Mouse (Mus musculus) midbrain, embryonic 12.5 days (tissue): ENCODE measurements around the gene Dram1. TPM values are rescaled to one million over a fixed set of nuclear protein-coding genes. Genes with fewer than 3 reads are reported as not detected.
A peak's percentile ranks its signal among the peaks of the same experiment; 100 is the strongest.

Experiments used
- ATAC-seq: fragments of 200-750 bp; cut with Nextera tagmentation; 2 replicates; pipeline ENCODE4 v1.8.0; 2017; ENCODE audit warnings: low read depth, moderate TSS enrichment, moderate library complexity; ENCODE audit not compliant: low FRiP score
- H3K27ac ChIP-seq: fragments of 300-500 bp; sonication (generic); replicated peaks from 2 replicates; pipeline ENCODE4 v1.5.1; 2016; ENCODE audit warnings: mild to moderate bottlenecking
- H3K27me3 ChIP-seq: fragments of 300-500 bp; sonication (generic); 2 replicates; pipeline ENCODE4 v1.6.1; 2016; ENCODE audit warnings: mild to moderate bottlenecking
- H3K36me3 ChIP-seq: fragments of 300-500 bp; sonication (generic); 2 replicates; pipeline ENCODE4 v1.6.1; 2016
- H3K4me1 ChIP-seq: fragments of 300-500 bp; sonication (generic); 2 replicates; pipeline ENCODE4 v1.6.1; 2016
- H3K4me2 ChIP-seq: fragments of 300-500 bp; sonication (generic); replicated peaks from 2 replicates; pipeline ENCODE4 v1.6.1; 2016; ENCODE audit warnings: mild to moderate bottlenecking, moderate library complexity
- H3K4me3 ChIP-seq: fragments of 300-500 bp; sonication (generic); 2 replicates; pipeline ENCODE4 v1.5.1; 2016; ENCODE audit warnings: mild to moderate bottlenecking
- H3K9ac ChIP-seq: fragments of 300-500 bp; sonication (generic); replicated peaks from 2 replicates; pipeline ENCODE4 v1.6.1; 2016; ENCODE audit warnings: mild to moderate bottlenecking, moderate library complexity
- H3K9me3 ChIP-seq: fragments of 300-500 bp; sonication (generic); 2 replicates; pipeline ENCODE4 v1.6.1; 2016; ENCODE audit warnings: mild to moderate bottlenecking
- WGBS: fragments of 180-500 bp; shearing (Covaris S2); methylation state at CpG from one replicate; pipeline ENCODE4 v1.1.7; 2016; 5-methylcytosine and 5-hydroxymethylcytosine counted together
- polyA plus RNA-seq: library from polyadenylated mRNA; unstranded; fragments of >200 nt; fragmentation: Nextera tagmentation; extraction: Ambion mirVana; gene quantifications from 2 replicates; pipeline ENCODE4 v1.2.1, GENCODE M21; 2016

The Dram1 gene
- polyA plus RNA-seq, 1 experiment from 2014 or later, result 0.84 TPM

- no peak overlapping the region for H3K4me3 ChIP-seq
- H3K4me2 ChIP-seq, result no peak overlapping the region
- no peak for ATAC-seq
- WGBS, result 77% methylated on average over 1 of the region's 1 CpGs
- H3K36me3 ChIP-seq, result no peaks in the 10 kb centered on the region
- H3K27me3 ChIP-seq, result peaks cover 7% of the 10 kb centered on the region
- no peak overlapping the region for H3K27ac ChIP-seq
- H3K9ac ChIP-seq, result no peak overlapping the region
- H3K4me1 ChIP-seq, result no peaks in the 10 kb centered on the region
- 0 out of 2 replicates have a peak, but pooled peaks cover 4% of the 10 kb centered on the region for H3K9me3 ChIP-seq
Measured at GRCm38 (mm10) chr10:88362218-88362617, 16.7 kb downstream of the Dram1 start.

GRCm38 (mm10) chr10:88356983-88357559 lies 21.8 kb downstream of the Dram1 start:
- H3K36me3 ChIP-seq, result no peaks in the 10 kb centered on the region
- 3% methylated on average over 37 of the region's 47 CpGs for WGBS
- no peaks in the 10 kb centered on the region for H3K4me1 ChIP-seq
- H3K4me2 ChIP-seq, result peak overlapping the region; percentile 81
- 0 out of 2 replicates have a peak, but pooled peaks cover 4% of the 10 kb centered on the region for H3K9me3 ChIP-seq
- no peak overlapping the region for H3K27ac ChIP-seq
- H3K27me3 ChIP-seq, result peaks cover 32% of the 10 kb centered on the region
- peak; percentile 74 for ATAC-seq
- peak overlapping the region; percentile 64 for H3K9ac ChIP-seq
- peak overlapping the region; percentile 54 for H3K4me3 ChIP-seq

- peak overlapping the region; percentile 81 for H3K4me2 ChIP-seq
- H3K9me3 ChIP-seq, result 0 out of 2 replicates have a peak, but pooled peaks cover 4% of the 10 kb centered on the region
- H3K27ac ChIP-seq, result no peak overlapping the region
- H3K9ac ChIP-seq, result peak overlapping the region; percentile 64
- 10% methylated on average over 21 of the region's 21 CpGs for WGBS
- H3K36me3 ChIP-seq, result no peaks in the 10 kb centered on the region
- no peaks in the 10 kb centered on the region for H3K4me1 ChIP-seq
- peak; percentile 51 for ATAC-seq
- H3K27me3 ChIP-seq, result peaks cover 32% of the 10 kb centered on the region
- peak overlapping the region; percentile 54 for H3K4me3 ChIP-seq
Measured at GRCm38 (mm10) chr10:88356114-88356982, 22.5 kb downstream of the Dram1 start.

GRCm38 (mm10) chr10:88354599-88354998 lies 24.3 kb downstream of the Dram1 start:
- Histone ChIP-seq H3K9me3 (0 out of 2 replicates have a peak, but pooled peaks cover 4% of the 10 kb centered on the region), H3K4me1 (0 out of 2 replicates have a peak, but pooled peaks cover 9% of the 10 kb centered on the region), H3K9ac (no peak overlapping the region), H3K4me2 (no peak overlapping the region), H3K27ac (no peak overlapping the region), H3K27me3 (peaks cover 32% of the 10 kb centered on the region), H3K4me3 (no peak overlapping the region), H3K36me3 (no peaks in the 10 kb centered on the region)
- ATAC-seq, result no peak
- WGBS, result 85% methylated on average over 5 of the region's 5 CpGs

- peaks cover 28% of the 10 kb centered on the region for H3K27me3 ChIP-seq
- H3K36me3 ChIP-seq, result no peaks in the 10 kb centered on the region
- H3K4me3 ChIP-seq, result no peak overlapping the region
- H3K9ac ChIP-seq, result no peak overlapping the region
- H3K27ac ChIP-seq, result no peak overlapping the region
- WGBS, result 98% methylated on average over 2 of the region's 2 CpGs
- no peak overlapping the region for H3K4me2 ChIP-seq
- H3K4me1 ChIP-seq, result 0 out of 2 replicates have a peak, but pooled peaks cover 9% of the 10 kb centered on the region
- no peaks in the 10 kb centered on the region for H3K9me3 ChIP-seq
- no peak for ATAC-seq
Measured at GRCm38 (mm10) chr10:88352549-88352948, 26.3 kb downstream of the Dram1 start.

GRCm38 (mm10) chr10:88351411-88352103 lies 27.3 kb downstream of the Dram1 start:
- no peak for ATAC-seq
- H3K4me2 ChIP-seq, result no peak overlapping the region
- no peak overlapping the region for H3K27ac ChIP-seq
- H3K9ac ChIP-seq, result no peak overlapping the region
- 0 out of 2 replicates have a peak, but pooled peaks cover 9% of the 10 kb centered on the region for H3K4me1 ChIP-seq
- no peaks in the 10 kb centered on the region for H3K36me3 ChIP-seq
- H3K27me3 ChIP-seq, result peaks cover 19% of the 10 kb centered on the region
- H3K9me3 ChIP-seq, result no peaks in the 10 kb centered on the region
- H3K4me3 ChIP-seq, result no peak overlapping the region
- WGBS, result 54% methylated on average over 5 of the region's 5 CpGs

- Histone ChIP-seq H3K4me2 (no peak overlapping the region), H3K9ac (no peak overlapping the region), H3K4me1 (0 out of 2 replicates have a peak, but pooled peaks cover 9% of the 10 kb centered on the region), H3K36me3 (no peaks in the 10 kb centered on the region), H3K9me3 (no peaks in the 10 kb centered on the region), H3K27me3 (peaks cover 10% of the 10 kb centered on the region), H3K27ac (no peak overlapping the region), H3K4me3 (no peak overlapping the region)
- 64% methylated on average over 2 of the region's 2 CpGs for whole genome bisulfite sequencing
- no peak for ATAC-seq
Measured at GRCm38 (mm10) chr10:88350687-88351086, 28.2 kb downstream of the Dram1 start.

- H3K9me3 ChIP-seq, result no peaks in the 10 kb centered on the region
- H3K4me1 ChIP-seq, result 0 out of 2 replicates have a peak, but pooled peaks cover 9% of the 10 kb centered on the region
- H3K4me3 ChIP-seq, result no peak overlapping the region
- no peak overlapping the region for H3K9ac ChIP-seq
- no peak for ATAC-seq
- WGBS, result 10% methylated on average over 8 of the region's 8 CpGs
- H3K27ac ChIP-seq, result no peak overlapping the region
- H3K4me2 ChIP-seq, result no peak overlapping the region
- H3K27me3 ChIP-seq, result 0 out of 2 replicates have a peak, but pooled peaks cover under 1% of the 10 kb centered on the region
- no peaks in the 10 kb centered on the region for H3K36me3 ChIP-seq
Measured at GRCm38 (mm10) chr10:88349800-88350199, 29.1 kb downstream of the Dram1 start.

GRCm38 (mm10) chr10:88346454-88347245 lies 32.2 kb downstream of the Dram1 start:
- ATAC-seq, result no peak
- Histone ChIP-seq H3K27me3 (no peaks in the 10 kb centered on the region), H3K9ac (no peak overlapping the region), H3K4me2 (no peak overlapping the region), H3K36me3 (no peaks in the 10 kb centered on the region), H3K9me3 (no peaks in the 10 kb centered on the region), H3K27ac (no peak overlapping the region), H3K4me3 (no peak overlapping the region), H3K4me1 (0 out of 2 replicates have a peak, but pooled peaks cover 9% of the 10 kb centered on the region)
- WGBS, result 75% methylated on average over 12 of the region's 12 CpGs

GRCm38 (mm10) chr10:88345899-88346401 lies 32.9 kb downstream of the Dram1 start:
- ATAC-seq, result no peak
- H3K4me1 ChIP-seq, result 0 out of 2 replicates have a peak, but pooled peaks cover 9% of the 10 kb centered on the region
- WGBS, result 51% methylated on average over 11 of the region's 11 CpGs
- H3K36me3 ChIP-seq, result no peaks in the 10 kb centered on the region
- H3K4me3 ChIP-seq, result no peak overlapping the region
- no peaks in the 10 kb centered on the region for H3K9me3 ChIP-seq
- H3K27ac ChIP-seq, result no peak overlapping the region
- no peaks in the 10 kb centered on the region for H3K27me3 ChIP-seq
- no peak overlapping the region for H3K9ac ChIP-seq
- no peak overlapping the region for H3K4me2 ChIP-seq

- H3K4me2 ChIP-seq, result no peak overlapping the region
- no peak overlapping the region for H3K27ac ChIP-seq
- H3K9ac ChIP-seq, result no peak overlapping the region
- 88% methylated on average over 6 of the region's 6 CpGs for WGBS
- H3K27me3 ChIP-seq, result no peaks in the 10 kb centered on the region
- ATAC-seq, result no peak
- no peak overlapping the region for H3K4me3 ChIP-seq
- H3K9me3 ChIP-seq, result no peaks in the 10 kb centered on the region
- no peaks in the 10 kb centered on the region for H3K36me3 ChIP-seq
- H3K4me1 ChIP-seq, result no peaks in the 10 kb centered on the region
Measured at GRCm38 (mm10) chr10:88341368-88341767, 37.5 kb downstream of the Dram1 start.
